Mouse (Mus musculus): ENCODE results near the gene Tmem176b. TPM values are rescaled to one million over a fixed set of nuclear protein-coding genes. Genes with fewer than 3 reads are reported as not detected.

Tmem176b gene
- polyA plus RNA-seq, 1 experiment from 2014 or later, result 51.6 TPM

DNA sequence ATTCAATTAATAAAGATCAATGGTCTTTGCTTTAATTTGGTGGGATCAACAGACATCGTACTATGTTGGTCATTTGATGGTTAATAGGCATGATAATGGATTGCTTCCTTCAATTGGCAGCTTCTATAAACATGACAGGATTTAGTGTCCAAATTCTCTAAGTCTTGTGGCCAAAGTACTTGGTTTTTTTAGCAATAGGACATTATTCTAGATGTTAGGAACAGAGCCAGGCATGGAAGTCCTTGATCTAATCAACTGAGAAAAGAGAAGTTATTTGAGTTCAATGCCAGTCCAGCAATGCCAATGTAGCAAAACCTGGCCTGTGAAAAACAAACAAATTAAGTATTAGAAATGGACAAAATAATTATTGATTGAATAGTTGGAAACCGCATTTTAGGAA, 55.7 kb downstream of the Tmem176b start:
- Histone ChIP-seq H3K79me2 (ENCODE audit: inconsistent target) (no peaks in the 10 kb centered on the region), H3K27ac (no peak overlapping the region), H3K4me3 (ENCODE audit: inconsistent target) (no peak overlapping the region), H3K36me3 (ENCODE audit: inconsistent target) (no peaks in the 10 kb centered on the region)
- 96% methylated on average over 2 of the region's 2 CpGs for WGBS (ENCODE audit: missing documents)

DNA sequence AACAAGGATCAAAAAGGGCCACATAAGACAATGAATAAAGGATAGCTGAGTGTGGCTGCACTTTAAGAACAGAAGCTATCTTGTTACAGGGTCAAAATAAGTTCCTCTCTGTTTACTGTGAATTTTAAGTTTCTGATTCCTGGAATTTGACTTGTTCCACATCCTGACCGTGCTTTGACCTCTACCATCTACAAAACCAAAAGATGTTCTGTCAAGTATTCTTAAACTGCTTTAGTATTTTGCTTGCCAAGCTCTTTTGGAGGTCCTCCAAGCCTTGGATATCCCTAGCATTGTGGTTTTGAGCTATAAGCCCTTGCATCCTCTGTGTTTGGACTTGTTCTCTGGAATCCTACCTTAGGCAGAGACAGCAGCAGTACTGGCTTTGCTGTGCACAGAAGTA, 56.1 kb downstream of the Tmem176b start:
- Histone ChIP-seq H3K4me3 (ENCODE audit: inconsistent target) (no peak overlapping the region), H3K79me2 (ENCODE audit: inconsistent target) (no peaks in the 10 kb centered on the region), H3K36me3 (ENCODE audit: inconsistent target) (no peaks in the 10 kb centered on the region), H3K27ac (no peak overlapping the region)
- 21% methylated on average over 1 of the region's 1 CpGs for WGBS (ENCODE audit: missing documents)

DNA sequence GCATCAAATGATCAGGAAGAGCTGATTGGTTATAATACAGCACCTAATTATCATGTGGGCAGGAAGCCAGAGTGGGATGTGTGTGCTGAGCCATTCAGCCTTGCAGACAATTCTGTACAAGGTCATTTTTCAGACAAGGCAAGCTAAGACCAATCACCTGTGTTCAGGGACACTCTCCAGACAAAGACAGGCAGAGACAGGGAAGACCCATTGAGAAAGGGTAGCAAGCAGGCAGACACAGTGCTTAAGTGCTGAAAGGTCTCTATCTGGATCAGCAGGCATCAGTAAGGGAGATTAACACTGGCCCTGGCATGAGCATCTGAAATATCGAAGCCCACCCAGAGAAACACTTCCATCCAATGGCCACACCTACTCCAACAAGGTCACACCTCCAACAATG, 56.9 kb downstream of the Tmem176b start:
- Histone ChIP-seq H3K4me3 (ENCODE audit: inconsistent target) (no peak overlapping the region), H3K27ac (no peak overlapping the region), H3K36me3 (ENCODE audit: inconsistent target) (no peaks in the 10 kb centered on the region), H3K79me2 (ENCODE audit: inconsistent target) (no peaks in the 10 kb centered on the region)
- WGBS (ENCODE audit: missing documents), result 100% methylated on average over 1 of the region's 1 CpGs

Other genes starting within 250 kb of the Tmem176b start
- 5.1 to 7.5 TPM (median 7.1 TPM) in 3 replicates for gene Repin1, start 247.6 kb downstream of the Tmem176b start, polyA plus RNA-seq (2018)
- not detected in 3 replicates for gene Gm44965, start 247.6 kb downstream of the Tmem176b start, polyA plus RNA-seq (2018)
- gene Zfp775, start 239.4 kb downstream of the Tmem176b start, polyA plus RNA-seq (2018), result 1.2 to 1.9 TPM (median 1.3 TPM) in 3 replicates
- gene AI854703, start 214.7 kb downstream of the Tmem176b start, polyA plus RNA-seq (2018), result 0.04 TPM in 1 of 3 replicates, not detected in the others
- 0.19 TPM in 1 of 3 replicates, not detected in the others for gene Gimap8, start 194.3 kb downstream of the Tmem176b start, polyA plus RNA-seq (2018)
- 0.13 to 0.43 TPM in 2 of 3 replicates, not detected in the other for gene Gimap9, start 165.4 kb downstream of the Tmem176b start, polyA plus RNA-seq (2018)
- gene Gimap4, start 156.9 kb downstream of the Tmem176b start, polyA plus RNA-seq (2018), result 0.22 to 1.1 TPM (median 0.44 TPM) in 3 replicates
- gene Gimap6, start 133.3 kb downstream of the Tmem176b start, polyA plus RNA-seq (2018), result 0.79 to 2.1 TPM in 2 of 3 replicates, not detected in the other
- gene Gm28053, start 122.9 kb downstream of the Tmem176b start, polyA plus RNA-seq (2018), result not detected in 3 replicates
- 0.37 TPM in 1 of 3 replicates, not detected in the others for gene Gimap7, start 122.9 kb downstream of the Tmem176b start, polyA plus RNA-seq (2018)
- gene Gimap1, start 102.4 kb downstream of the Tmem176b start, polyA plus RNA-seq (2018), result not detected in 3 replicates
- gene Gimap5, start 95.3 kb downstream of the Tmem176b start, polyA plus RNA-seq (2018), result not detected in 3 replicates
- 0.32 TPM in 1 of 3 replicates, not detected in the others for gene Gimap3, start 70.6 kb downstream of the Tmem176b start, polyA plus RNA-seq (2018)
- 11.9 to 62.5 TPM (median 19.0 TPM) in 3 replicates for gene Tmem176a, start 577 bp downstream of the Tmem176b start, polyA plus RNA-seq (2018)
- gene Aoc1, start 31.4 kb upstream of the Tmem176b start, polyA plus RNA-seq (2018), result not detected in 3 replicates
- not detected in 3 replicates for gene 1600015I10Rik, start 88.4 kb upstream of the Tmem176b start, polyA plus RNA-seq (2018)
- gene Doxl2, start 133.5 kb upstream of the Tmem176b start, polyA plus RNA-seq (2018), result not detected in 3 replicates
- not detected in 3 replicates for gene Svs1, start 145.4 kb upstream of the Tmem176b start, polyA plus RNA-seq (2018)
- 10,016 to 46,211 TPM (median 10,775 TPM) in 3 replicates for gene Gpnmb, start 195.1 kb upstream of the Tmem176b start, polyA plus RNA-seq (2018)
- gene Malsu1, start 232.3 kb upstream of the Tmem176b start, polyA plus RNA-seq (2018), result 5.1 to 8.2 TPM (median 5.4 TPM) in 3 replicates

Data from macrophage (primary cell).